Mouse (Mus musculus) limb, embryonic 10.5 days (tissue): ENCODE data around the gene Piezo1. TPM values are rescaled to one million over a fixed set of nuclear protein-coding genes. Genes with fewer than 3 reads are reported as not detected.
A peak's percentile ranks its signal among the peaks of the same experiment; 100 is the strongest.

Experiments used
- DNase-seq: peaks from one replicate; pipeline ENCODE4 v3.0.0-alpha.2; 2017; ENCODE audit warnings: low spot score
- H3K27ac ChIP-seq: fragments of 300-500 bp; sonication (generic); 2 replicates; pipeline ENCODE4 v1.5.1; 2016; ENCODE audit warnings: mild to moderate bottlenecking
- H3K27me3 ChIP-seq: fragments of 300-500 bp; sonication (generic); 2 replicates; pipeline ENCODE4 v1.6.1; 2016; ENCODE audit warnings: low read depth, mild to moderate bottlenecking; ENCODE audit not compliant: poor library complexity, severe bottlenecking
- H3K36me3 ChIP-seq: fragments of 300-500 bp; sonication (generic); 2 replicates; pipeline ENCODE4 v1.6.1; 2016; ENCODE audit warnings: mild to moderate bottlenecking, moderate library complexity
- H3K4me1 ChIP-seq: fragments of 300-500 bp; sonication (generic); 2 replicates; pipeline ENCODE4 v1.6.1; 2016
- H3K4me3 ChIP-seq: fragments of 300-500 bp; sonication (generic); 2 replicates; pipeline ENCODE4 v1.5.1; 2016; ENCODE audit warnings: mild to moderate bottlenecking, moderate library complexity
- H3K9me3 ChIP-seq: fragments of 300-500 bp; sonication (generic); replicated peaks from 2 replicates; pipeline ENCODE4 v1.6.1; 2016; ENCODE audit warnings: mild to moderate bottlenecking
- WGBS: fragments of 180-500 bp; shearing (Covaris S2); methylation state at CpG from one replicate; pipeline ENCODE4 v1.1.7; 2016; 5-methylcytosine and 5-hydroxymethylcytosine counted together
- microRNA-seq: library from miRNA; unstranded; fragments of <30 nt; microRNA quantifications from one replicate; pipeline ENCODE4, GENCODE M21; 2017
- polyA plus RNA-seq: library from polyadenylated mRNA; unstranded; fragments of >200 nt; fragmentation: Nextera tagmentation; extraction: Ambion mirVana; gene quantifications from 2 replicates; pipeline ENCODE4 v1.2.1, GENCODE M21; 2016

The Piezo1 gene
- polyA plus RNA-seq, 1 experiment from 2014 or later = 10.7 TPM

- H3K27me3 ChIP-seq = no peaks in the 10 kb centered on the region
- peaks cover 26% of the 10 kb centered on the region for H3K4me1 ChIP-seq
- H3K4me3 ChIP-seq = peak within 1 kb of the TSS; percentile 63
- H3K36me3 ChIP-seq = peaks cover 46% of the 10 kb centered on the region
- peak; percentile 77 for DNase-seq
- H3K9me3 ChIP-seq = no peaks in the 10 kb centered on the region
- 5% methylated on average over 45 of the region's 45 CpGs for WGBS
- H3K27ac ChIP-seq = peak within 1 kb of the TSS; percentile 84
Measured at GRCm38 (mm10) chr8:122432443-122433268, 118.5 kb downstream of the Piezo1 start, which contains the start of gene Cyba. TSS of gene Cyba (minus strand) at chr8:122432930.

Small RNAs within 50 kb of the gene (microRNA-seq; reads per million reads assigned to microRNA genes)
- not detected for gene Gm24366

Other genes with a start within 250 kb of the Piezo1 start
- not detected in 2 replicates for gene Trhr2, start 190.6 kb downstream of the Piezo1 start, polyA plus RNA-seq
- gene Zc3h18, start 174.7 kb downstream of the Piezo1 start, polyA plus RNA-seq = 84.2 and 86.1 TPM in 2 replicates
- 0.28 TPM in 1 of 2 replicates, not detected in the other for gene Il17c, start 129.3 kb downstream of the Piezo1 start, polyA plus RNA-seq
- gene Cyba, start 118.4 kb downstream of the Piezo1 start, polyA plus RNA-seq = 79.8 and 82.8 TPM in 2 replicates
- gene Mvd, start 107.9 kb downstream of the Piezo1 start, polyA plus RNA-seq = 64.6 and 64.9 TPM in 2 replicates
- not detected in 2 replicates for gene Snai3, start 90.6 kb downstream of the Piezo1 start, polyA plus RNA-seq
- 33.1 and 41.4 TPM in 2 replicates for gene Rnf166, start 75.3 kb downstream of the Piezo1 start, polyA plus RNA-seq
- 80.3 and 81.8 TPM in 2 replicates for gene Ctu2, start 75.2 kb downstream of the Piezo1 start, polyA plus RNA-seq
- gene Cdt1, start 16.7 kb upstream of the Piezo1 start, polyA plus RNA-seq = 68.9 and 75.6 TPM in 2 replicates
- 285 and 308 TPM in 2 replicates for gene Aprt, start 25.6 kb upstream of the Piezo1 start, polyA plus RNA-seq
- gene Galns, start 60.1 kb upstream of the Piezo1 start, polyA plus RNA-seq = 4.0 and 5.7 TPM in 2 replicates
- gene Trappc2l, start 60.3 kb upstream of the Piezo1 start, polyA plus RNA-seq = 49.4 and 51.5 TPM in 2 replicates
- gene Pabpn1l, start 71.4 kb upstream of the Piezo1 start, polyA plus RNA-seq = not detected in 2 replicates
- 2.0 and 2.8 TPM in 2 replicates for gene Cbfa2t3, start 147.8 kb upstream of the Piezo1 start, polyA plus RNA-seq
- gene Acsf3, start 224.2 kb upstream of the Piezo1 start, polyA plus RNA-seq = 18.6 and 19.2 TPM in 2 replicates